Mouse (Mus musculus) heart, adult 10 weeks (tissue): ENCODE data around the gene Gm10188. TPM values are rescaled to one million over a fixed set of nuclear protein-coding genes. Genes with fewer than 3 reads are reported as not detected.

Source experiments
- polyA plus RNA-seq: library from polyadenylated mRNA; stranded (reverse); fragments of 350-450 nt; fragmentation: Illumina TruSeq; extraction: RNeasy Lipid Tissue Mini Kit (QIAGEN cat#74804); gene quantifications from one replicate; pipeline ENCODE4 v1.2.3, GENCODE M21; 2014; ENCODE audit warnings: low read depth, low replicate concordance

Gm10188 gene
- polyA plus RNA-seq = not detected

DNA sequence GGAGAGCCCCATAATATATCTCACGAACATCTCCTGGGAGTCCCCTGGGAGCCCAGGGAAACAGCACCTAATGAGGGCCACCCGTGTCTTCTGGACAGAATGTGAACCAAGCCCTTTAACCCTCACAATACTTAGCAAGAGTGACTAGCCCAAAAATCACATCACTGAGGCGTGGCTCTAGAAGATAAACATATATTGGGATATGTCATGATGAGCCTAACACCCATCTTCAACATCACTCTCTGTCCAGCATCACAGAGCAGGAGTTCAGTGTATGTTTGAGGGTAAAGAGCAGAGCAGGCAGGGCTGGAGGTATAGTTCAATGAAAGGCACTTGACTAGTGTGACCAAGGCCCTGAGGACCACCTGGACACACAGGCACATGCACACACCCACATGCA is at the start of gene Gm10188:
TSS of gene Gm10188 (minus strand) at position 101 of the 400 bp plus-strand sequence.

DNA sequence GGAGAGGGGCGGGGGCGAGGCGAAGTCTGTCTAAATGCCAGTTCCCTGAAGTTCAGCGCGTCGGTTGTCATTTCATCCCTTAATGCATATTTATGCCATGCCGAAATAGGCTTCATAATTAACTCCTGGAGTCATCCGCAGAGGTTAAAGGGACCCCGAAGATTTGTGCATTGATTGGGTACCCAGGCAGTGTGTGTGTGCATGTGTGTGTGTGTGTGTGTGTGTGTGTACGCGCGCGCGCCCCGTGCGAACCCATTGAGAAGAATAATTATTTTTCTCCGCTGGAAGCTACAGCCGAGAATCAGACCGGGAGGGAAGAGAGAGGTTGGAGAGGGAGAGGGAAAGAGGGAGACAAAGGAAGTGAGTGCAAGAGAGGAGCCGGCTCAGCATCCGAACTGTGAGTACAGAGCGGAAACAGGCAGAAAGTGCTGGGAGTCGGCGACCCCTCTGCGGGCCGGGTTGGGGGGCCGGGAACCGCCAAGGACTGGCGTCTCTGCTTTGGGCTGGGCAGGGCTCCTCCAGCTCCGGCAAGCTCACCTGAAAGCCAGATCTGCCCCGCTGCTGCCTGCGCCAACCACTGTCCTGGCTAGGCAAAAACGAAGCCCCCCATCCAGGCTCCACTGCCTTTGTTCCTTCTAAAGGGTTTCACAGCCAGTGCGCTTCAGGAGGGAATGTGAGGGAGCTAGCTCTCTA is 38.3 kb downstream of the Gm10188 start, which contains the start of the genes Lemd1 and AC124108.1:
TSS of gene Lemd1 (plus strand) at position 339 of the 693 bp plus-strand sequence.
TSS of gene AC124108.1 (plus strand) at position 365 of the 693 bp plus-strand sequence.

Other genes with a start within 250 kb of the Gm10188 start
- 27.5 TPM for gene Elk4, start 222.2 kb downstream of the Gm10188 start, polyA plus RNA-seq
- 1.0 TPM for gene Mfsd4a, start 161.7 kb downstream of the Gm10188 start, polyA plus RNA-seq
- 19.5 TPM for gene Cdk18, start 90.1 kb downstream of the Gm10188 start, polyA plus RNA-seq
- gene Lemd1, start 38.3 kb downstream of the Gm10188 start, polyA plus RNA-seq = not detected
- not detected for gene AC124108.1, start 38.3 kb downstream of the Gm10188 start, polyA plus RNA-seq
- gene Klhdc8a, start 68.9 kb upstream of the Gm10188 start, polyA plus RNA-seq = 11.4 TPM
- gene Nuak2, start 86.4 kb upstream of the Gm10188 start, polyA plus RNA-seq = 2.3 TPM
- gene Tmcc2, start 161.5 kb upstream of the Gm10188 start, polyA plus RNA-seq = 20.2 TPM
- 12.8 TPM for gene Dstyk, start 187.8 kb upstream of the Gm10188 start, polyA plus RNA-seq
- 27.0 TPM for gene Rbbp5, start 247.6 kb upstream of the Gm10188 start, polyA plus RNA-seq